Mouse (Mus musculus): ENCODE data around the gene Clrn3. TPM values are rescaled to one million over a fixed set of nuclear protein-coding genes. Genes with fewer than 3 reads are reported as not detected.

Gene Clrn3
- total RNA-seq, 4 experiments from 2014 or later: not detected

DNA sequence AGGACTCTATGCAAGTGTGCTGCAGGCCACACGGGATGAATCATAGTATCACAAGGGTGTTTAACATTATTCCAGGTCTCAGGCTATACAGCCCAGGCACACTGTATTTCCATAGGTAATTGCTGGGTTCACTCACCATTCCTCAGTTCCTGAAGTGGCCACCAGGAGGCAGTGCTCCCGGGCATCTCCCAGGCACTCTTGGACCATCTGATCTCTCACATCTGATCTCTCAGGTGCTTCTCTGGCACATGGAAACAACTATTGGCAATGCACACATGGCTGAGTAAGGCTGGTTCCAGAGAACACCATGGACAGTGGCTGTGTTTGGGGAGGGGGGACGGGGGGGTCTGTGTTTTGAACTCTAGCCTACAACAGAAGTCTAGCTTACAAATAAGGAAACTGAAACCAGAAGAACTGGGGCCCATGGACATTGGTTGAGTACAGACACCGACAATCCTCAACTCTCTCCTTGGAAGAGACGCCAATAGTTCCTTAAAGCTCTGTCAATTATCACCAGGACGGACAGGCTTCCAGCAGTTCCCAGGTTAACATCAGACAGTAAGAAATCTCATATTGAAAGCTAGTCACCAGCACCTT lies 40.1 kb downstream of the Clrn3 start:
- DNase-seq (ENCODE audit: low spot score in 2 of 2): no peak

DNA sequence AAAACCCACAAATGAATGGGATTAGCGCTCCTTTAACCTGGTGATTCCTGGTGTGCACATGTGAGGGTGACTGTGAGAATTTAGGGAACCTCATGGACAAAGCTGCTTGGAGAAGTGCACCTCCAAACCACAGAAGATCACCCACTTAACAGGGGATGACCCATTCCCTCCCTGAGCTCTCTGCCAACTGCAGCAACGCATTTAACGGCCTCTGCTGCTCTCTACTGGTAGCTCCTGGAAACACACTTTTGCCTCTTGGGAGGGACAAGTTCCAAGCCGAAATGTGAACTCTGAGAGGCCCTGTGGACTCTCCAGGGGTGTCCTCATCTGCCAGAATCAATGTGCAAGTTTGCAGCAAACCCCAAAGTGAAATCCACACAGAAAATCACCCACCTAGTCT lies 41.0 kb downstream of the Clrn3 start:
- peak in 1 of 2 experiments; percentile 67 for DNase-seq (ENCODE audit: low spot score in 2 of 2)

DNA sequence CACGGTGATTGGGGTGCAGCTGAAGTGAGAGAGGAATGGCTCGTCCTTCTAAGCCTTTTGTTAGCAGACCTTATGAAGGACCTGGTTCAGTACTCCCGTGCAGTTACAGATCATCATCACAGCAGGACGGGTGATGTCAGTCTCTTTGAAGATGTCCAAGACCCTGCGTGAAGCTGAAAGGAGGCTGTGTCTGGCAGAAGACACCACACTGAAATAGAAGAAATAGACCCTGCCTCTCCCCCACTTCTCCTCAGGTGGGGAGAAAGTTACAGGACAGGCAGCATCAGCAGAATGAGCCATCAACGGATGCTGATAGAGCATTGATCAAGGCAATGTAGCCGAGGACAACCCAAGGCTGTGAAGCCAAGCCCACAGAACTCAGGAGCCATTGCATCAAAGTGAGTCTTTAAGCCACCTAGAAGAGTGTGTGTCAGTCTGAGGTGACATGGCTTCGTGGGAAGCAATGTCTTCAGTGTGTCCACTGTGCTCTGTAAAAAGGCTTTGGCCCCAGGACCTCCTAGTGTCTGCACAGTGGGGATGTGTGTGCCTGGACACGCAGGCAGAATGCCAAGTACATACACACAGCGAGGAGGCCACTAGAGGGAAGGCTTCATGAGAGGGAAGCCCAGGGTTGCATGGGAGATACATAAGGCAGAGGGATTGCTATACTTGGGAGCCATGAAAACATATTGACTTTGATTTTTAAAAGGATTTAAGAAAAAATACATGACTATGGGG lies 41.6 kb downstream of the Clrn3 start:
- DNase-seq (ENCODE audit: low spot score in 2 of 2): no peak

DNA sequence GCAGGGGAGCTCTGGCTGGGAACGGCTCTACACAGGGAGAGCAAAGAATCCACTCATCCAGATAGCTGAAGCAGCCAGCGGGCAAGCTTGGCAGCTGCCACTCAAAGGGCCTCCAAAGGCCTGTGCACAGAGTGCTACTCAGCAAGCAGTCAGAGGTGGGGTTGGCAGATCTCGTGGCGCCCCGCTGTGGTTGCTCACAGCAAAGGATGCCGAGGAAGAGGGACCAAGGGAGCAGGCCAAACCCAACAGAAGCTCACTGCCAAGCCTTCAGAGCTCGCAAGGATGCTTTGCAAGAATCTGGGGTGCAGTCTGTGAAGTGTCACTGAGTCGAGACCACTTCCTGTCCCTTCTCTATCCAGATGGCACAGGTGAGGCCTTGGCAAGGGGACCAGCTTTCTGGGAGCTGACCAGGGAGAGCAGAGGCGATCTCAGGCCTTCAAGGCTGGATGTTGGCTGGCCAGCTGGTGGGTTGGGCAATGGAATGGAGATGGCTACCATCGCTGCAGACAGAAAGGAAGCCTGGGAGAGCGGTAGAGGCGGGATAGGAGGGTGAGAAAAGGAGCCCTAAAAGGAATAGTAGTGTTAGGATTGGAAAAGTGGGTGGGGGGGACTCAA lies 42.6 kb downstream of the Clrn3 start:
- DNase-seq (ENCODE audit: low spot score in 2 of 2): peak; percentile 78

DNA sequence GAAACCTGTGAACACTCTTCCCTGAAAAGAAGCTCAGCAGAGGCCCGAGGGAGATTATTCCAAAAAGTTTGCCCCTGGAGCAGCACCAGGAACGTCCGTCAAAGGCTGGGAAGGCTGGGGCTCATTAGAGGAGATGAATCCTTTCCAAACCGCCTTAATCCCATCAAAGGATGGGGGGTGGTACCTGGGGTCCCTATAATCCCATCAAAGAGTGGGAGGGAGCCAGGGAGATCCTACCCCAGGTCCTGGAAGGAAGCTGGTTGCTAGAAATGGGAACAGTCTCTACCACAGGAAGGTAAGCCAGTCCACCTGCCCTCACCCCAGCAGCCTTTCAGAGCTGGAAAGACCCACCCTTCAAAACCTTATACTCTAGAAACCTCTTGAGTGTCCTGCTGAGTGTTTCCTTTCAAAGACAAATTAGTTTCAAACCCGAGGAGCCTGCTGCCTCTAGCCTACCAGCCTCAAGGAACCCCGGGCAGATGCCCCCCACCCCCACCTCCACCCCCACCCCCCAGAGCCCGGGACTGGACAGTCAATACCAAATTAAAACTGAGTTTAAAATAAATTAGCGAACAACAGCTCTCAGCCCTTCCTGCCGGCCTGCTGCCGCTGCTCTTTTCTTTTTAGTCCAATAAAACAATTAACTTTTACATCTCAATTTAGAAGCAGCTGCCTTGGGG lies 43.2 kb downstream of the Clrn3 start:
- no peak for DNase-seq (ENCODE audit: low spot score in 2 of 2)

DNA sequence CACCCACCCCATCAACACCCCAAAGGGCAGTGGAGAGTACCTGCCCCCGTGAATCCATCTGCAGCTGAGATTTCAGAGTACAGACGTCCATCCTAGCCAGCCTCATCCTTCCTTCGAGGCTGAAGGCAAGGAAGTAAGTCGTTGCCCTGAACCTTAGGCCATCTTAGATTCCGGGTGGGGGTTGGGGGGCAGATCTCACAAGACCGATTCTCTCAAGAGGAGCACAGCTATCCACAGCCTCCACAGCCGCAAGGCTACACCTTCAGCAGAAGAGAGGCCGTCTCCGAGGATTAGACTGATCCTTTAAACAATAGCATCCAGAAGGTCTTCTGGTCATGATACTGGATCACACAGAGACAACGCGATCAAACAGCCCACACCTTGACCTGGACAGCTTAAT lies 44.1 kb downstream of the Clrn3 start:
- no peak for DNase-seq (ENCODE audit: low spot score in 2 of 2)

DNA sequence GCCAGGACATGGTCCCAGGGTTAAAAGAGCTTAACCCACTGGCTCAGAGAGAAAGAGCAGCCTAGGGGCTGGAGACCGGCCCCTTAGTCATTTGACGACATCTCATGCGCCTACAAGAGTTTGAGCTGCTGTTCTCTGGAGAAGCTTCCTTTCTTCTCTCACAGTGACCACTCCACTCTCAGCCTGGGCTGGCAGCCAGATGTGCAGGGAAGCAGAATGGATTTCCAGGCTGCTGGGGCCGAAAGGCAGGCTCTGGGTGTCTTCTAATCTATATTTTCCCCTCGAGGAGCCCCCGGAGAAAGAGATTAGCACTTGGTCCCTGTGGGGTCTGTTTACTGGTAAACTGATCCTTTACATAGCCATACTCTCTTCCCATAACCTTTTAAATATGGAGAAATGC lies 44.7 kb downstream of the Clrn3 start:
- DNase-seq (ENCODE audit: low spot score in 2 of 2): no peak

DNA sequence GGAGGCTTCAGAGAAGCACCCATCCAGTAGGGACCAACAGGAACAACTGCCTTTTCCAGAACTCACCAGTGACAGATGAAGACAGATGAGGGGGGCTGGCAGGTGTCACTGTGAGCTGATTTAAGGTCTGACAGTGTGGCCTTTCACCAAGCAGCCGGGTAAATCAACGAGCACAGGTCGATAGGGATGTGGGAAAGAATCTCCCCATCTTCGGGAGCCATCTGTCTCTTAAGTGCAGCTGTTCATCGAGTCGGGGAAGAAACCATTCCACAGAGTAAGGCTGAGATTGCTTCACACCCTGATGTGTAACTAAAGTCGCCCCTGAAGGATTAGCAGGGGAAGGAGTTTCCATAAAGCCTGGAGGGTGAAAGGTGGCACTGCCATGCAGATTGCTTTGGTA lies 47.3 kb downstream of the Clrn3 start:
- DNase-seq (ENCODE audit: low spot score in 2 of 2): no peak

DNA sequence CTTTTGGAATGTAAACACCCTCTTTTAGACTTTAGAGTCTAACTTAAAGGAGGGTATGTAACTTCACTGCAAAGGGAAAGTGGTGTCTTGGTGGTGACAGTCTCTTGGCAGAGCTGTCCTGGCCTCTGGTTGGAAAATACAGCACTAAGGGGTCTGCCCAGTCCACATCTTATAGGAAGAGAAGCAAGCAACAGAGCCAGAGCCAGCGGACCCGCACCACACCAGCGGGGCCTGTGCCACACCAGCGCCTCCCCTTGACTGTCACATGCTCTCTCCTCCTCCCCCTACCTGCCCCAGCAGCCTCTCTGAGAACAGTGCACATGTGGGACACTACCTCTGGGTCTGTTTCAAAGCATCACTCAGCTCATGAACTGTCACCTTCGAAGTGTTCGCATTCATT lies 48.5 kb downstream of the Clrn3 start:
- no peak for DNase-seq (ENCODE audit: low spot score in 2 of 2)

DNA sequence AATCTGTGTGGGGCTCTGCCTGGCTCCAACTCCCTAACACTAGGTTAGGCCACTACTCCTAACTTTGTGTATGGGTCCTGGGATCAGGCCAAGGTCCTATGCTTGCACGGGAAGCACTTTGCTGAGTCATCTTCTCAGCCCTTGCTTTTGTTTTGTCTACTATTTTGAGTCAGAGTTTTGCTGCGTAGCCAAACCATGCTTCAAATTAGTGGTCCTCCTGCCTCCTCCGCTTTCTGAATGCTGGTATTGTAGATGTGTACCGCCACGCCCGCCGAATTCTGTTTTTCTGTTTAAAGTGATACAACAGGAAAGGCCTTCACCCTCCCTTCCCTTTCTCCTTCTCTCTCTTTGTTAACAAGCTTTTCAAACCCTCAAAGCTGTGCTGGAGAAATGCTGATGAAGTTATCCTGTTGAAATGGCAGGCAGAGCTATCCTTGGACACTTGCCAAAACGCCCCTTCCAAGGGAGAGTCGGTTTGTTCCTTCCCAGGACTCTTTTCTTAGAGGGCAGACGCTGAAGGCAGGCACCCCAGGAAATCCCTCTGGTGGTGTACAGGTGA lies 49.1 kb downstream of the Clrn3 start:
- no peak for DNase-seq (ENCODE audit: low spot score in 2 of 2)

DNA sequence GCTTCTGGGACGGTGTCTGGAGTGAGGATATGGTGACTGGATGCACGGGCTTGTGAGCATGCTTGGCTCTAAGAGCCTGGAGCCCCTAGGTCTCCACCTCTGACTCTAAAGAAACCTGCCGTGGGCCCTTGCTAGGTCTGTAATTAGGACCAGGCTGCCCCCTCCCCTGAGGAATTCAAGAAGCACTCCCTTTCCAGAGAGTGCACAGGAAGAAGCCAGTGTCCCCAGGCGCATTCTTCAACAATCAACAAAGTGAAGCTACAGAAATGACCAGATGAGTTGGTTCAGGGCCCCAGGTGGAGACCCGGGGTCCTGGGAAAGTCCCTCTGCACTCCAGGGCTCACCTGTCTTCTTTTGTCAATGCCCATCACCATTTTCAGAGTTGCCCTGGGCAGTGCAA lies 51.2 kb downstream of the Clrn3 start:
- no peak for DNase-seq (ENCODE audit: low spot score in 2 of 2)

DNA sequence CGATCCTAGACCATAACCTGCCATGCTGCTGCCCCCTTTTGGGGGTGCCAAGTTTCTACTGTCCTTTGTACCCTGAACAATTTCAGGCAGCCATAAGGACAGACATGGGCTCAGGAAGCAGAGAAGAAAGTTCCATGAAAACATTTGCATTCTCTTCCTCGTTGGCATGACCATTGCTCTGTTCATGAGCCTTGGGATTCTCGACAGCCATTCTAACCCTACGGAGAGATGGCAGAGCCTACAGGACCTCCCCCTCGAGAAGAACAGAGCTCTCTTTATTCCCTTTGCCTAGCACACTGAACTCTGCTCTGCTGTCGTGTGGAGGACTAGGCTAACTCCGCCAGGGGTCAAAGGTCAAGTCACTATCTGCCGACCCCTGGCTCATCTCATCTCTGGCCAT lies 52.5 kb downstream of the Clrn3 start:
- DNase-seq (ENCODE audit: low spot score in 2 of 2): no peak

DNA sequence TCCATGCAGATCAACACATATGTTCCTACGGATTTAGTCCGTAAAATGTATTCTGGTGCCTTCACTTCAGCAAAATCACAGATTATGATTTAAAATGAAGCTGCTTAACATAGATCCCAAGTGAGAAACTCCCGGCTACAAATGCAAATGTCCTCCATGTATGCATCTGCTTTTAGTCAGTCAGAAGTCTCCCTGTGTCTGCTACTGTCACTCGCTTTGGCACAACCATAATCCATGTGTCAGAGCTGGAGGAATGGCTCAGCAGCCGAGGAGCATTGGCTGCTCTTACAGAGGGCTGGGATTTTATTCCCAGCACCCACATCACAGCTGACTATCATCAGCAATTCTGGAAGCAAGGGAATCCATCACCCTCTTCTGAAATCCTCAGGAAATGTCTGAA lies 58.1 kb downstream of the Clrn3 start:
- no peak for DNase-seq (ENCODE audit: low spot score in 2 of 2)

DNA sequence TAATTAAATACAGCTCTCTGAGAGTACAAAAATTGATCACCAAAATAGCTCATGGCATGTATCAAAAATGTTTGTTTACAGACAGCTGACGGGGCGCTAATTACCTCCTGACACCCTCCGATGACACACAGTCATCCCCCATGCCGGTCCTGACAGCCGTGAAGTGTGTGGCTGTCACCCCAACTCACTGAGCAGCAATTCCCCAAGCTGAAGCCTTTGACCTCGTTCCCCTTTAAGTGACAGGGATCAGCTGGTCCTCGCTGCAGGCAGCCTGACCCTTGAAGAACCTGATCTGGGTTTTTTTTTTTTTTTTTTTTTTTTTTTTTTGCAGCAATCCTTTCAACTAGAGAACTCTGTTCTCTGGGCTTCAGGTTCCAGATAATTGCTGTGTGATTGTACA lies 59.8 kb downstream of the Clrn3 start:
- no peak for DNase-seq (ENCODE audit: low spot score in 2 of 2)

DNA sequence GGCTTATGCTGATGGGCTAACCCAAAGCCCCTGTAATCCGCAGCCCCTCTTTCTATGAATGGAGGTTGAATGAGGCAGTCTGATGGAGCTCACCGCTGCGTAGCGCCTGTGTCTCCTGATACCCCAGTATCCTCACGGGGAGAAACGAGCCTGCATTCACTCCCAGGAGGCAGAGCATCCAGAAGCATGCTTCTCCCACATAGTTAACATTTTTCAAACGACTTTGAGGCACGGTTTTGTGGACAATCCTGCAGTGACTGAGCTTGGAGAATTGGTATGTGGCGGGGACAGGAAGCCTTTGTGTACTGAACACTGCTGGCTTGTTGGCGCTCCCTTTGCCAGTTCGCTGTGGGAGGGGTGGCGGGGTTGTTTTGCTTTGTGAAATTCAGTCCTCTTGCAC lies 63.2 kb downstream of the Clrn3 start:
- DNase-seq (ENCODE audit: low spot score in 2 of 2): peak; percentile 44 to 57

DNA sequence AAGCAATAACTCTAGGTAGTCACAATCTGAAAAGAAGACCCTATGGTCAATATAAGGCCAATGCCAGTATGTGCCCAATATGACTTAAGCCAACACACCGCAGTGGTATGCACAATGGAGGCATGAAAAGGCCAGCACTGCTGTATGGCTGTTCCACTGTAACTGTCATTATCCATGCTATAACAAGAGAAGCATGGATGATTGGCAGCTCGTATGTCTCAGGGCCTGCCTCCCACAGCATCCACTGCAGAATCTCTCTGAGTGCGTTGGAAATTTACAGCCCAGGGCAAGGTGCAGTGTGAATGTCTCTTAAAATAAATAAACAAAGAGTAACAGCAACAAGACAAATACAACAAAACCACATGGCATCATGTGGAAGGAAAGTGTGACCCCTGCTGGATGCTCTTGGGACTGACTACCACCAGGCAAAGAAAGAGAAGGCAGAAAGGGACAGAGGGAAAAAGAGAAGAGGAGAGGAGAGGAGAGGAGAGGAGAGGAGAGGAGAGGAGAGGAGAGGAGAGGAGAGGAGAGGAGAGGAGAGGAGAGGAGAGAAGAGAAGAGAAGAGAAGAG lies 63.7 kb downstream of the Clrn3 start:
- DNase-seq (ENCODE audit: low spot score in 2 of 2): peak; percentile 35 to 74

Small RNAs within 50 kb of the gene (microRNA-seq; reads per million reads assigned to microRNA genes)
- gene Mir1962: 0 reads per million in 2 experiments

Other genes starting within 250 kb of the Clrn3 start
- not detected for gene Foxi2, start 118.3 kb downstream of the Clrn3 start, total RNA-seq (2022)
- gene Ptpre, start 8.8 kb upstream of the Clrn3 start, total RNA-seq (2022): 10 to 100 TPM; 49.5 to 52.8 (median 51.5) TPM
- under 1 TPM; 0.43 to 0.80 (median 0.66) TPM for gene Mki67, start 187.7 kb upstream of the Clrn3 start, total RNA-seq (2022)